Mouse (Mus musculus) lung, postnatal 0 days (tissue): ENCODE results near the gene Dmac2. TPM values are rescaled to one million over a fixed set of nuclear protein-coding genes. Genes with fewer than 3 reads are reported as not detected.

Experiments used
- ATAC-seq: fragments of 200-750 bp; cut with Nextera tagmentation; 2 replicates; pipeline ENCODE4 v1.8.0; 2017; ENCODE audit warnings: moderate library complexity
- DNase-seq: peaks from one replicate; pipeline ENCODE4 v3.0.0-alpha.2; 2016; ENCODE audit warnings: low spot score
- H3K27ac ChIP-seq: fragments of 300-500 bp; sonication (generic); 2 replicates; pipeline ENCODE4 v1.5.1; 2014; ENCODE audit warnings: antibody characterized with exemption, mild to moderate bottlenecking, low read length, mixed read lengths
- H3K27me3 ChIP-seq: fragments of 300-500 bp; sonication (generic); replicated peaks from 2 replicates; pipeline ENCODE4 v1.6.1; 2014; ENCODE audit warnings: low read length, mixed read lengths; ENCODE audit not compliant: insufficient read depth
- H3K36me3 ChIP-seq: fragments of 300-500 bp; sonication (generic); 2 replicates; pipeline ENCODE4 v1.6.1; 2014; ENCODE audit warnings: low read length, mixed read lengths; ENCODE audit not compliant: insufficient read depth
- H3K4me1 ChIP-seq: fragments of 300-500 bp; sonication (generic); 2 replicates; pipeline ENCODE4 v1.6.1; 2014; ENCODE audit warnings: antibody characterized with exemption, low read depth, low read length, mixed read lengths; ENCODE audit not compliant: insufficient read depth
- H3K4me2 ChIP-seq: fragments of 300-500 bp; sonication (generic); replicated peaks from 2 replicates; pipeline ENCODE4 v1.6.1; 2014; ENCODE audit warnings: low read depth, mild to moderate bottlenecking, low read length, moderate library complexity, mixed read lengths
- H3K4me3 ChIP-seq: fragments of 300-500 bp; sonication (generic); 2 replicates; pipeline ENCODE4 v1.5.1; 2014; ENCODE audit warnings: low read depth, low read length
- H3K9ac ChIP-seq: fragments of 300-500 bp; sonication (generic); replicated peaks from 2 replicates; pipeline ENCODE4 v1.6.1; 2014; ENCODE audit warnings: low read depth, mild to moderate bottlenecking
- H3K9me3 ChIP-seq: fragments of 300-500 bp; sonication (generic); 2 replicates; pipeline ENCODE4 v1.6.1; 2016; ENCODE audit warnings: low read length, mixed read lengths
- CTCF ChIP-seq: IDR thresholded peaks from 2 replicates; pipeline ENCODE4 v1.5.1; 2016; ENCODE audit warnings: antibody characterized with exemption, mild to moderate bottlenecking
- EP300 ChIP-seq: IDR thresholded peaks from 2 replicates; pipeline ENCODE4 v1.6.1; 2016; ENCODE audit warnings: antibody characterized with exemption, mild to moderate bottlenecking, control low read depth
- WGBS: fragments of 180-500 bp; shearing (Covaris S2); extraction: QIAGEN DNeasy Blood & Tissue Kit; methylation state at CpG from one replicate; pipeline ENCODE4 v1.1.7; 2014; 5-methylcytosine and 5-hydroxymethylcytosine counted together
- polyA plus RNA-seq: library from polyadenylated mRNA; unstranded; fragments of >200 nt; fragmentation: Nextera tagmentation; extraction: Ambion mirVana; gene quantifications from 2 replicates; pipeline ENCODE4 v1.2.1, GENCODE M21; 2015

Gene Dmac2
- polyA plus RNA-seq, 1 experiment from 2014 or later = 22.5 TPM

- Histone ChIP-seq H3K9me3 (no peaks in the 10 kb centered on the region), H3K27me3 (no peaks in the 10 kb centered on the region), H3K4me1 (peaks cover 7% of the 10 kb centered on the region; the same call in 1 of the 2 replicates), H3K36me3 (peaks cover 9% of the 10 kb centered on the region; the same call in 1 of the 2 replicates), H3K27ac (no peak overlapping the region), H3K4me2 (no peak overlapping the region), H3K4me3 (no peak overlapping the region), H3K9ac (no peak overlapping the region)
- WGBS = 92% methylated on average over 11 of the region's 11 CpGs
- ATAC-seq (no peak), DNase-seq (no peak)
- no peak for TF ChIP-seq CTCF
- no peak for TF ChIP-seq EP300
Measured at GRCm38 (mm10) chr7:25620751-25621150, 1.5 kb downstream of the Dmac2 start.

- 88% methylated on average over 11 of the region's 11 CpGs for WGBS
- Histone ChIP-seq H3K4me2 (no peak overlapping the region), H3K4me3 (no peak overlapping the region), H3K9ac (no peak overlapping the region), H3K27me3 (no peaks in the 10 kb centered on the region), H3K27ac (no peak overlapping the region), H3K9me3 (no peaks in the 10 kb centered on the region), H3K36me3 (peaks cover 9% of the 10 kb centered on the region; the same call in 1 of the 2 replicates), H3K4me1 (peaks cover 17% of the 10 kb centered on the region; the same call in 1 of the 2 replicates)
- DNase-seq = no peak
- TF ChIP-seq CTCF (no peak), EP300 (no peak)
- ATAC-seq = no peak
Measured at GRCm38 (mm10) chr7:25623857-25624370, 4.7 kb downstream of the Dmac2 start.

GRCm38 (mm10) chr7:25624851-25625250, 5.6 kb downstream of the Dmac2 start:
- Histone ChIP-seq H3K27ac (no peak overlapping the region), H3K27me3 (no peaks in the 10 kb centered on the region), H3K4me2 (no peak overlapping the region), H3K36me3 (peaks cover 9% of the 10 kb centered on the region; the same call in 1 of the 2 replicates), H3K9ac (no peak overlapping the region), H3K4me1 (peaks cover 13% of the 10 kb centered on the region; the same call in 1 of the 2 replicates), H3K4me3 (no peak overlapping the region), H3K9me3 (no peaks in the 10 kb centered on the region)
- TF ChIP-seq CTCF (no peak), EP300 (no peak)
- DNase-seq (no peak), ATAC-seq (peak; percentile 3; the same call in 1 of the 2 replicates)
- WGBS = 43% methylated on average over 5 of the region's 5 CpGs

GRCm38 (mm10) chr7:25625594-25626250, 6.5 kb downstream of the Dmac2 start:
- Histone ChIP-seq H3K9me3 (no peaks in the 10 kb centered on the region), H3K4me2 (no peak overlapping the region), H3K27me3 (no peaks in the 10 kb centered on the region), H3K36me3 (peaks cover 9% of the 10 kb centered on the region; the same call in 1 of the 2 replicates), H3K4me1 (peaks cover 13% of the 10 kb centered on the region; the same call in 1 of the 2 replicates), H3K9ac (no peak overlapping the region), H3K4me3 (no peak overlapping the region), H3K27ac (no peak overlapping the region)
- TF ChIP-seq EP300 (no peak), CTCF (peak; percentile 71)
- ATAC-seq = no peak
- DNase-seq = peak; percentile 29
- WGBS = 75% methylated on average over 10 of the region's 10 CpGs

- peak within 1 kb of the TSS; percentile 62; the same call in 1 of the 2 replicates for H3K27ac ChIP-seq
- 9% methylated on average over 26 of the region's 29 CpGs for WGBS
- ATAC-seq = peak; percentile 71
Measured at GRCm38 (mm10) chr7:25626509-25627430, 7.6 kb downstream of the Dmac2 start, which contains the start of gene B3gnt8. TSS of gene B3gnt8 (plus strand) at chr7:25626654.

More at GRCm38 (mm10) chr7:25626509-25627430, 7.6 kb downstream of the Dmac2 start, which contains the start of gene B3gnt8:
- Histone ChIP-seq H3K27me3 (no peaks in the 10 kb centered on the region), H3K36me3 (peaks cover 9% of the 10 kb centered on the region; the same call in 1 of the 2 replicates), H3K9ac (peak within 1 kb of the TSS; percentile 36; the same call in 1 of the 2 replicates), H3K4me1 (peaks cover 13% of the 10 kb centered on the region; the same call in 1 of the 2 replicates), H3K4me2 (peak within 1 kb of the TSS; percentile 77), H3K4me3 (peak within 1 kb of the TSS; percentile 42), H3K9me3 (no peaks in the 10 kb centered on the region)
- TF ChIP-seq CTCF = no peak
- TF ChIP-seq EP300 = 0 out of 2 replicates have a peak, but pooled peaks have one; percentile 8
- DNase-seq = peak; percentile 70
